Mouse (Mus musculus) liver, adult 2 months (tissue): ENCODE measurements around the gene Parp4. TPM values are rescaled to one million over a fixed set of nuclear protein-coding genes. Genes with fewer than 3 reads are reported as not detected.

Experiments
- DNase-seq: peaks from one replicate; pipeline ENCODE4 v3.0.0-alpha.2; 2011; ENCODE audit warnings: low read depth, low spot score; ENCODE audit errors: extremely low read depth
- H3K27ac ChIP-seq: fragments of 200-500 bp; replicated peaks from 2 replicates; pipeline ENCODE4 v1.5.1; 2012; ENCODE audit warnings: low read depth, mild to moderate bottlenecking, control low read depth, inconsistent platforms, low read length; ENCODE audit not compliant: insufficient read depth
- H3K27me3 ChIP-seq: fragments of 200-500 bp; 2 replicates; pipeline ENCODE4 v1.6.1; 2012; ENCODE audit warnings: mild to moderate bottlenecking, moderate library complexity, low read length, inconsistent platforms; ENCODE audit not compliant: control insufficient read depth, insufficient read depth
- H3K36me3 ChIP-seq: fragments of 200-500 bp; 2 replicates; pipeline ENCODE4 v1.6.1; 2012; ENCODE audit warnings: low read length, inconsistent platforms; ENCODE audit not compliant: control insufficient read depth, insufficient read depth
- H3K4me1 ChIP-seq: fragments of 200-500 bp; 2 replicates; pipeline ENCODE4 v1.6.1; 2011; ENCODE audit warnings: low read length; ENCODE audit not compliant: control insufficient read depth, insufficient read depth
- H3K4me3 ChIP-seq: fragments of 200-500 bp; 2 replicates; pipeline ENCODE4 v1.5.1; 2011; ENCODE audit warnings: low read depth, mild to moderate bottlenecking, control low read depth, low read length, moderate library complexity; ENCODE audit not compliant: insufficient read depth
- H3K79me2 ChIP-seq: fragments of 200-500 bp; 2 replicates; pipeline ENCODE4 v1.6.1; 2012; ENCODE audit warnings: inconsistent platforms, mild to moderate bottlenecking, low read length, moderate library complexity; ENCODE audit not compliant: control insufficient read depth, insufficient read depth
- H3K9ac ChIP-seq: fragments of 200-500 bp; 2 replicates; pipeline ENCODE4 v1.6.1; 2012; ENCODE audit warnings: low read depth, mild to moderate bottlenecking, control low read depth, inconsistent platforms, low read length
- CTCF ChIP-seq: fragments of 200-500 bp; IDR thresholded peaks from 2 replicates; pipeline ENCODE4 v1.5.1; 2011; ENCODE audit warnings: low read depth, low read length, control low read depth
- POLR2A ChIP-seq: fragments of 200-500 bp; IDR thresholded peaks from 2 replicates; pipeline ENCODE4 v1.6.1; 2011; ENCODE audit warnings: low read length, control low read depth; ENCODE audit not compliant: insufficient read depth; ENCODE audit errors: extremely low read depth
- WGBS: fragments of 180-500 bp; shearing (Covaris S2); methylation state at CpG from one replicate; pipeline ENCODE4 v1.1.7; 2018; 5-methylcytosine and 5-hydroxymethylcytosine counted together
- polyA plus RNA-seq: library from polyadenylated mRNA; depleted of rRNA; stranded (reverse); fragments of >200 nt; gene quantifications from 2 replicates; pipeline ENCODE4 v1.2.3, GENCODE M21; 2012
- total RNA-seq: library from RNA; depleted of rRNA; stranded (reverse); fragments of >200 nt; gene quantifications from 2 replicates; pipeline ENCODE4 v1.2.3, GENCODE M21; 2014

The Parp4 gene
- total and polyA plus RNA-seq, 2 experiments = 2.6 to 7.8 TPM

GRCm38 (mm10) chr14:56669046-56669620 lies 93.7 kb downstream of the Parp4 start:
- H3K27ac ChIP-seq = no peak overlapping the region
- H3K4me1 ChIP-seq = peaks cover 10% of the 10 kb centered on the region; the same call in 1 of the 2 replicates
- H3K4me3 ChIP-seq = peak overlapping the region; percentile 90
- peak overlapping the region; percentile 86 for H3K9ac ChIP-seq
- peak; percentile 17 for DNase-seq
- peaks cover 6% of the 10 kb centered on the region; the same call in 1 of the 2 replicates for H3K79me2 ChIP-seq
- H3K36me3 ChIP-seq = peaks cover 14% of the 10 kb centered on the region
- no peaks in the 10 kb centered on the region for H3K27me3 ChIP-seq
- TF ChIP-seq CTCF = no peak
- TF ChIP-seq POLR2A = no peak
- 2% methylated on average over 13 of the region's 13 CpGs for WGBS

- Histone ChIP-seq H3K36me3 (peaks cover 64% of the 10 kb centered on the region), H3K4me1 (no peaks in the 10 kb centered on the region), H3K79me2 (no peaks in the 10 kb centered on the region; the same call in 1 of the 2 replicates), H3K27me3 (no peaks in the 10 kb centered on the region), H3K4me3 (no peak overlapping the region), H3K9ac (no peak overlapping the region), H3K27ac (no peak overlapping the region)
- no peak for DNase-seq
- TF ChIP-seq CTCF (no peak), POLR2A (no peak)
- 81% methylated on average over 1 of the region's 1 CpGs for WGBS
These were observed 110.0 kb downstream of the Parp4 start for GRCm38 (mm10) chr14:56685426-56685825.

- Histone ChIP-seq H3K27ac (no peak overlapping the region), H3K9ac (no peak overlapping the region), H3K79me2 (no peaks in the 10 kb centered on the region; the same call in 1 of the 2 replicates), H3K36me3 (peaks cover 72% of the 10 kb centered on the region), H3K4me1 (no peaks in the 10 kb centered on the region), H3K27me3 (no peaks in the 10 kb centered on the region), H3K4me3 (no peak overlapping the region)
- 86% methylated on average over 1 of the region's 1 CpGs for WGBS
- no peak for TF ChIP-seq POLR2A
- TF ChIP-seq CTCF = no peak
- no peak for DNase-seq
These were observed 113.7 kb downstream of the Parp4 start for GRCm38 (mm10) chr14:56689116-56689515.

GRCm38 (mm10) chr14:56689766-56690165 lies 114.3 kb downstream of the Parp4 start:
- TF ChIP-seq CTCF (no peak), POLR2A (no peak)
- H3K4me3 ChIP-seq = no peak overlapping the region
- DNase-seq = no peak
- no peak overlapping the region; the same call in 1 of the 2 replicates for H3K27ac ChIP-seq
- peaks cover 76% of the 10 kb centered on the region for H3K36me3 ChIP-seq
- no peaks in the 10 kb centered on the region; the same call in 1 of the 2 replicates for H3K79me2 ChIP-seq
- no peaks in the 10 kb centered on the region for H3K27me3 ChIP-seq
- H3K9ac ChIP-seq = no peak overlapping the region
- H3K4me1 ChIP-seq = no peaks in the 10 kb centered on the region
- WGBS = 89% methylated on average over 1 of the region's 1 CpGs

GRCm38 (mm10) chr14:56695495-56695894 lies 120.1 kb downstream of the Parp4 start:
- H3K79me2 ChIP-seq = no peaks in the 10 kb centered on the region
- WGBS = 86% methylated on average over 3 of the region's 3 CpGs
- H3K4me1 ChIP-seq = no peaks in the 10 kb centered on the region
- no peak for DNase-seq
- H3K27ac ChIP-seq = no peak overlapping the region
- H3K27me3 ChIP-seq = no peaks in the 10 kb centered on the region
- H3K9ac ChIP-seq = no peak overlapping the region
- peaks cover 71% of the 10 kb centered on the region for H3K36me3 ChIP-seq
- TF ChIP-seq POLR2A = no peak
- TF ChIP-seq CTCF = no peak
- no peak overlapping the region for H3K4me3 ChIP-seq

GRCm38 (mm10) chr14:56697836-56698235 lies 122.4 kb downstream of the Parp4 start:
- H3K4me1 ChIP-seq = no peaks in the 10 kb centered on the region
- H3K79me2 ChIP-seq = no peaks in the 10 kb centered on the region
- 97% methylated on average over 5 of the region's 5 CpGs for WGBS
- H3K36me3 ChIP-seq = peaks cover 56% of the 10 kb centered on the region
- no peaks in the 10 kb centered on the region for H3K27me3 ChIP-seq
- H3K4me3 ChIP-seq = no peak overlapping the region
- no peak for DNase-seq
- H3K9ac ChIP-seq = no peak overlapping the region
- H3K27ac ChIP-seq = no peak overlapping the region
- TF ChIP-seq POLR2A = no peak
- TF ChIP-seq CTCF = no peak
